Mouse (Mus musculus) liver, embryonic 15.5 days (tissue): Measurements from ENCODE around the gene Agap2. TPM values are rescaled to one million over a fixed set of nuclear protein-coding genes. Genes with fewer than 3 reads are reported as not detected.

Experiments
- ATAC-seq: fragments of 200-750 bp; cut with Nextera tagmentation; 2 replicates; pipeline ENCODE4 v1.8.0; 2017; ENCODE audit warnings: moderate number of reproducible peaks, mild to moderate bottlenecking, moderate library complexity; ENCODE audit not compliant: insufficient read depth
- H3K27ac ChIP-seq: fragments of 300-500 bp; sonication (generic); replicated peaks from 2 replicates; pipeline ENCODE4 v1.5.1; 2015; ENCODE audit warnings: mild to moderate bottlenecking, inconsistent platforms
- H3K27me3 ChIP-seq: fragments of 300-500 bp; sonication (generic); 2 replicates; pipeline ENCODE4 v1.6.1; 2015; ENCODE audit warnings: mild to moderate bottlenecking, inconsistent platforms
- H3K36me3 ChIP-seq: fragments of 300-500 bp; sonication (generic); replicated peaks from 2 replicates; pipeline ENCODE4 v1.6.1; 2015; ENCODE audit warnings: moderate library complexity, mild to moderate bottlenecking, inconsistent platforms
- H3K4me1 ChIP-seq: fragments of 300-500 bp; sonication (generic); replicated peaks from 2 replicates; pipeline ENCODE4 v1.6.1; 2015; ENCODE audit warnings: inconsistent platforms
- H3K4me2 ChIP-seq: fragments of 300-500 bp; sonication (generic); 2 replicates; pipeline ENCODE4 v1.6.1; 2015; ENCODE audit warnings: moderate library complexity, mild to moderate bottlenecking, inconsistent platforms
- H3K4me3 ChIP-seq: fragments of 300-500 bp; sonication (generic); replicated peaks from 2 replicates; pipeline ENCODE4 v1.5.1; 2015; ENCODE audit warnings: mild to moderate bottlenecking, inconsistent platforms
- H3K9ac ChIP-seq: fragments of 300-500 bp; sonication (generic); 2 replicates; pipeline ENCODE4 v1.6.1; 2015; ENCODE audit warnings: moderate library complexity, mild to moderate bottlenecking, inconsistent platforms
- H3K9me3 ChIP-seq: fragments of 300-500 bp; sonication (generic); replicated peaks from 2 replicates; pipeline ENCODE4 v1.6.1; 2016; ENCODE audit warnings: inconsistent platforms
- WGBS: fragments of 180-500 bp; shearing (Covaris S2); methylation state at CpG from one replicate; pipeline ENCODE4 v1.1.7; 2015; ENCODE audit warnings: mixed read lengths; ENCODE audit not compliant: insufficient replicate concordance; 5-methylcytosine and 5-hydroxymethylcytosine counted together
- polyA plus RNA-seq: library from polyadenylated mRNA; unstranded; fragments of >200 nt; fragmentation: Nextera tagmentation; extraction: Ambion mirVana; gene quantifications from 2 replicates; pipeline ENCODE4 v1.2.1, GENCODE M21; 2015

Gene Agap2
- polyA plus RNA-seq, 1 experiment from 2014 or later: 0.67 TPM

GRCm38 (mm10) chr10:127078001-127078676 lies 3.1 kb downstream of the Agap2 start:
- Histone ChIP-seq H3K27ac (no peak overlapping the region), H3K4me2 (0 out of 2 replicates have a peak overlapping the region, but pooled peaks have one; percentile 67), H3K4me3 (no peak overlapping the region), H3K27me3 (peaks cover 56% of the 10 kb centered on the region), H3K36me3 (no peaks in the 10 kb centered on the region), H3K9me3 (no peaks in the 10 kb centered on the region), H3K9ac (no peak overlapping the region), H3K4me1 (peaks cover 75% of the 10 kb centered on the region)
- no peak for ATAC-seq
- WGBS: 38% methylated on average over 12 of the region's 12 CpGs

GRCm38 (mm10) chr10:127078677-127079575 lies 3.8 kb downstream of the Agap2 start:
- H3K9me3 ChIP-seq: no peaks in the 10 kb centered on the region
- peak overlapping the region; percentile 37 for H3K4me3 ChIP-seq
- H3K36me3 ChIP-seq: no peaks in the 10 kb centered on the region; the same call in 1 of the 2 replicates
- 16% methylated on average over 43 of the region's 49 CpGs for WGBS
- no peak overlapping the region; the same call in 1 of the 2 replicates for H3K9ac ChIP-seq
- no peak overlapping the region for H3K27ac ChIP-seq
- peaks cover 59% of the 10 kb centered on the region for H3K27me3 ChIP-seq
- peak overlapping the region; percentile 67 for H3K4me2 ChIP-seq
- H3K4me1 ChIP-seq: peaks cover 77% of the 10 kb centered on the region
- ATAC-seq: no peak

DNA sequence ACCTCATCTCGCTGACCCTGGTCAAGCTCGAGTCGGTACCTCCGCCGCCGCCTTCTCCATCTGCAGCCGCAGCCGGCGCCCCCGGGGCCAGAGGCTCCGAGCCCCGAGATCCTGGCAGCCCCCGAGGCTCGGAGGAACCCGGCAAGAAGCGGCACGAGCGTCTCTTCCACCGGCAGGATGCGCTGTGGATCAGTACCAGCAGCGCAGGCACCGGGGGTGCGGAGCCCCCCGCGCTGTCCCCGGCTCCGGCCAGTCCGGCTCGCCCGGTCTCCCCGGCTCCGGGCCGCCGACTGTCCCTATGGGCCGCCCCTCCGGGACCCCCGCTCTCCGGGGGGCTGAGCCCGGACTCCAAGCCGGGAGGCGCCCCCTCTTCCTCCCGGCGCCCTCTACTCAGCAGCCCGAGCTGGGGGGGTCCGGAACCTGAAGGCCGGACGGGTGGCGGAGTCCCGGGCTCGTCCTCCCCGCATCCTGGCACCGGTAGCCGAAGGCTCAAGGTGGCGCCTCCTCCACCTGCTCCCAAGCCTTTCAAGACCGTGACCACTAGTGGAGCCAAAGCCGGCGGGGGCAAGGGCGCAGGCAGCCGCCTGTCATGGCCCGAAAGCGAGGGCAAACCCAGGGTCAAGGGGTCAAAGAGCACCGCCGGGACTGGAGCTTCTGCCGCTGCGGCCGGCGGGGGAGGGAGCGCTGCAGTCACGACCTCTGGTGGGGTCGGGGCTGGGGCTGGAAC lies 4.7 kb downstream of the Agap2 start:
- H3K4me2 ChIP-seq: peak overlapping the region; percentile 67
- WGBS: 48% methylated on average over 70 of the region's 70 CpGs
- H3K9me3 ChIP-seq: no peaks in the 10 kb centered on the region
- H3K27me3 ChIP-seq: peaks cover 59% of the 10 kb centered on the region
- no peak overlapping the region for H3K27ac ChIP-seq
- peaks cover 77% of the 10 kb centered on the region for H3K4me1 ChIP-seq
- no peaks in the 10 kb centered on the region; the same call in 1 of the 2 replicates for H3K36me3 ChIP-seq
- H3K4me3 ChIP-seq: peak overlapping the region; percentile 37
- no peak overlapping the region for H3K9ac ChIP-seq
- no peak for ATAC-seq

DNA sequence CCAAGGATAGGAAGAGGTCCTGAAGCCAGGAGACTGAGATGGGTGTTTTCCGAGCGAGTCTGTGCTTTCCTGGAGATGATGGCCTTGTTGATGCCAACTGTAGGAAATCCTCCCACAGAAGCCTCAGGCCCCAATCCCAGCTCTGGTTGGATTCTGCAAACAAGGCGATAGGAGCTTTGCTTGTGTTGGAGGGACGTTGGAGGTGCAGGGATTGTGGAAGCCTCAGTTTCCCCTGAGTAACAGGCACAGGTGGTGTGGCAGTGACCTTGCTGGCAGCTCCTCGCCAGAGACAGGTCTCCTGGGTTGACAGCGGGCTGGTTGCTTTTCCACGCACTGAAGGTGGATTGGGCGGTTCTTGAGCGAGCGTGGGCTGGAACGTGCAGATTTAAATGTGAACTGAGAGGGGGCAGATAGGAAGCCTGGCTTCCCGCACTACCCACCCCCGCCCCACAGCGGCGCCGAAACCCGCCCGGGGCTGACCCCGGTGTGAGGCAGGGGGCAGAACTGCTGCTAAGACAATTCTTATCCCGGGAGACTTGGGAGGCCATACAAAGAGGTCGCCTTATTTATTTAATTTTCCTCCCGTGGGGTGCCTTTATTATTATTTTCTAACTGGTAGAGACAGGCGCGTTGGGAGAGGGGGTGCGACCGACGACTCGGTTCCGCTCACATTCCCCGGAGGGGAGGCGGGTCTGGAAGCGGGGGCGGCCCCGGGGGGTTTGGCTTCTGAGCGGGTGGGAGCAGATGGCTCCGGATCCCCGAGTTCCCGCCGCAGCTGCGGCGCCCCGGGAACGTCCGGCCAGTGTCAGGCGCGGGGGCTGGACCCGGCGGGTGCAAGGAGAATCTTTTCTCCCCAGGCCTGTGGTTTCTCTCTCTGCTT lies 6.1 kb downstream of the Agap2 start:
- Histone ChIP-seq H3K9ac (no peak overlapping the region), H3K36me3 (no peaks in the 10 kb centered on the region; the same call in 1 of the 2 replicates), H3K4me1 (peaks cover 65% of the 10 kb centered on the region), H3K27me3 (peaks cover 59% of the 10 kb centered on the region), H3K27ac (no peak overlapping the region), H3K9me3 (no peaks in the 10 kb centered on the region), H3K4me3 (peak overlapping the region; percentile 15; the same call in 1 of the 2 replicates), H3K4me2 (peak overlapping the region; percentile 52)
- ATAC-seq: no peak
- 31% methylated on average over 48 of the region's 48 CpGs for WGBS

- no peak for ATAC-seq
- Histone ChIP-seq H3K36me3 (no peaks in the 10 kb centered on the region; the same call in 1 of the 2 replicates), H3K4me2 (peak overlapping the region; percentile 52), H3K27ac (no peak overlapping the region), H3K4me3 (no peak overlapping the region), H3K9ac (no peak overlapping the region), H3K27me3 (peaks cover 55% of the 10 kb centered on the region), H3K4me1 (peaks cover 57% of the 10 kb centered on the region), H3K9me3 (no peaks in the 10 kb centered on the region)
- WGBS: 53% methylated on average over 8 of the region's 8 CpGs
These were observed 7.0 kb downstream of the Agap2 start for GRCm38 (mm10) chr10:127081996-127082620.

DNA sequence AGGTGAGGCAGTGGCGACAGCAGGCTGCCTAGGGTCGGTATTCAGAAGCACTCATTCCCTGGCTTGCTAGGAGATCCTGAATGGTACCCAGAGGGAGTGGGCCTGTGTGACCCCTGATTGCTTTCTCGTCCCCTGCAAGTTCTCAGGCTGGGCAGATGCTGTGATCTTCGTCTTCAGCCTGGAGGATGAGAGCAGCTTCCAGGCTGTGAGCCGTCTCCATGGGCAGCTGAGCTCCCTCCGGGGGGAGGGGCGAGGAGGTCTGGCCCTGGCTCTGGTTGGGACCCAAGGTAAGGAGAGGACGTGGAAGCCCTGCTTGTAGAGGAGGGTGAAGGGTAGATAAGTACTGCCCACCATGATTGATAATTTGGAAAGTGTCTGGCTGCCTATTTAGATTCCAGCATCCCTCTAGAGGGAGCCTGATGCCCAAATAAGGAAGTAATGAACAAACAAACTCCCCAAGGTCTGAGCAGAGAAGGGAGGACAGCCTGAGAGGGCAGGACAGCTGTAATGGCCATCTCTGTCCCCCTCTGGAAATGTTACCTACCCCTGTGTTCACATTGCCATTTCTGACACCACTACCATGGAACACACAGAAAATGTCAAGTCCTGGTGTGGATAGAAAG lies 8.3 kb downstream of the Agap2 start:
- peaks cover 44% of the 10 kb centered on the region for H3K27me3 ChIP-seq
- WGBS: 63% methylated on average over 8 of the region's 8 CpGs
- no peak for ATAC-seq

GRCm38 (mm10) chr10:127083915-127084306 lies 8.8 kb downstream of the Agap2 start:
- H3K36me3 ChIP-seq: no peaks in the 10 kb centered on the region; the same call in 1 of the 2 replicates
- H3K4me3 ChIP-seq: no peak overlapping the region
- no peaks in the 10 kb centered on the region for H3K9me3 ChIP-seq
- H3K27me3 ChIP-seq: peaks cover 39% of the 10 kb centered on the region
- no peak overlapping the region for H3K27ac ChIP-seq
- 63% methylated on average over 5 of the region's 5 CpGs for WGBS
- peaks cover 41% of the 10 kb centered on the region for H3K4me1 ChIP-seq
- H3K4me2 ChIP-seq: no peak overlapping the region
- no peak overlapping the region for H3K9ac ChIP-seq
- ATAC-seq: no peak

More for the DNA sequence above, 8.3 kb downstream of the Agap2 start:
- Histone ChIP-seq H3K4me3 (no peak overlapping the region), H3K9me3 (no peaks in the 10 kb centered on the region), H3K4me1 (peaks cover 47% of the 10 kb centered on the region), H3K36me3 (no peaks in the 10 kb centered on the region; the same call in 1 of the 2 replicates), H3K27ac (no peak overlapping the region), H3K9ac (no peak overlapping the region), H3K4me2 (no peak overlapping the region)

GRCm38 (mm10) chr10:127085052-127085451 lies 10.0 kb downstream of the Agap2 start:
- ATAC-seq: no peak

GRCm38 (mm10) chr10:127085633-127086032 lies 10.5 kb downstream of the Agap2 start:
- Histone ChIP-seq H3K27ac (no peak overlapping the region), H3K9me3 (no peaks in the 10 kb centered on the region), H3K36me3 (no peaks in the 10 kb centered on the region; the same call in 1 of the 2 replicates), H3K4me3 (no peak overlapping the region), H3K9ac (no peak overlapping the region), H3K4me2 (no peak overlapping the region), H3K4me1 (peaks cover 24% of the 10 kb centered on the region; the same call in 1 of the 2 replicates), H3K27me3 (peaks cover 33% of the 10 kb centered on the region)
- ATAC-seq: no peak
- 68% methylated on average over 6 of the region's 6 CpGs for WGBS

More at GRCm38 (mm10) chr10:127085052-127085451, 10.0 kb downstream of the Agap2 start:
- Histone ChIP-seq H3K36me3 (no peaks in the 10 kb centered on the region; the same call in 1 of the 2 replicates), H3K4me2 (no peak overlapping the region), H3K9me3 (no peaks in the 10 kb centered on the region), H3K4me3 (no peak overlapping the region), H3K9ac (no peak overlapping the region), H3K27me3 (peaks cover 33% of the 10 kb centered on the region), H3K27ac (no peak overlapping the region), H3K4me1 (peaks cover 30% of the 10 kb centered on the region)
- WGBS: 75% methylated on average over 9 of the region's 9 CpGs
